Mouse (Mus musculus) left cerebral cortex, adult 2 months (tissue): Measurements from ENCODE around the gene Ldlrad3. TPM values are rescaled to one million over a fixed set of nuclear protein-coding genes. Genes with fewer than 3 reads are reported as not detected.

Experiments
- DNase-seq, 2 experiments: peaks; one replicate each; pipeline ENCODE4 v3.0.0; 2021 to 2022; ENCODE audit warnings: low spot score in 2 of 2, mixed read lengths in 1 of 2; ENCODE audit errors: extremely low spot score in 1 of 2
- H3K27ac ChIP-seq: fragments of 200-600 bp; 2 replicates; pipeline ENCODE4 v1.8.1; 2022
- H3K4me3 ChIP-seq: fragments of 200-600 bp; 2 replicates; pipeline ENCODE4 v1.8.1; 2022
- CTCF ChIP-seq: fragments of 200-600 bp; IDR thresholded peaks from 2 replicates; pipeline ENCODE4 v1.8.1; 2022; ENCODE audit warnings: antibody characterized with exemption, mild to moderate bottlenecking, moderate library complexity
- intact Hi-C: fragments of 180-260 bp; cut with DNase I; formaldehyde crosslinking; loops from one replicate; pipeline ENCODE4 v1.15.1; 2025
- total RNA-seq, 2 experiments: library from RNA; stranded (reverse); gene quantifications; 2 replicates each; pipeline ENCODE4 v1.2.3; 2021

Ldlrad3 gene
- total RNA-seq, 2 experiments from 2014 or later: 9.1 to 10.3 TPM

DNA sequence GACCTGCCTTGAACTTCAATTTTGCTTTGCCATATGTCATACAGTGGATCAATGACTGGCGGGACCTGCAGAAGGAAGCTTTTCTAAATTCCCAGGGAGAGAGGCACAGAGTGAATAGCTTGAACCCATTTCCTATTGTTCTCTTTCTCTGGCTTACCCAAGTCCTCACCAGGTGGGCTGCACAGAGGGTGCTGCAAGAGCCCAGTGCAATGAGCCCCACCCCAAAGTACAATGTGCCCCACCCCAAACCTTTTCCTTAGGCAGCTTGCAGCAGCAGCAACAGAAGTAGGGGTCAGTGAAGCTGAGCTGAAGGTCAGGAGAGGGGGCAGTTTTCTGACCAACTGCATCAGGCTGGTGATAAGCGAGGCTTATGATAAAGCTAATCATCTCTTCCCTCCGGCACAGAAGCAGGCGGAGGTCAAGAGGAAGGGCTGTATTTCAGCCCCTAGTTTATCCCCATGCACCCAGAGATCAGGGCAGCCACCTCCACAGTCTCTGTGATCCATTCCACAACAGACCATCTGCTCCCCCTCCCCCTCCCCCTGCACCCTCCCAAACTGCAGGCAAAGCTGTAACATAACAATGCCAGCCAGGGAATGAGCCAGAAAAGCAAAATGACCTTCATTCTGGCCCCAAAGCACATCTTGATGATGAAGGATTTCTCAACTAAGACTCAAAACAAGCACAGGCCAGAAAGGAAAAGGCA is 64.6 kb downstream of the Ldlrad3 start:
- Histone ChIP-seq H3K4me3 (no peak overlapping the region), H3K27ac (no peak overlapping the region; the same call in 1 of the 2 replicates)
- no peak for DNase-seq
- TF ChIP-seq CTCF: no peak
- intact Hi-C loops: no loop called here

DNA sequence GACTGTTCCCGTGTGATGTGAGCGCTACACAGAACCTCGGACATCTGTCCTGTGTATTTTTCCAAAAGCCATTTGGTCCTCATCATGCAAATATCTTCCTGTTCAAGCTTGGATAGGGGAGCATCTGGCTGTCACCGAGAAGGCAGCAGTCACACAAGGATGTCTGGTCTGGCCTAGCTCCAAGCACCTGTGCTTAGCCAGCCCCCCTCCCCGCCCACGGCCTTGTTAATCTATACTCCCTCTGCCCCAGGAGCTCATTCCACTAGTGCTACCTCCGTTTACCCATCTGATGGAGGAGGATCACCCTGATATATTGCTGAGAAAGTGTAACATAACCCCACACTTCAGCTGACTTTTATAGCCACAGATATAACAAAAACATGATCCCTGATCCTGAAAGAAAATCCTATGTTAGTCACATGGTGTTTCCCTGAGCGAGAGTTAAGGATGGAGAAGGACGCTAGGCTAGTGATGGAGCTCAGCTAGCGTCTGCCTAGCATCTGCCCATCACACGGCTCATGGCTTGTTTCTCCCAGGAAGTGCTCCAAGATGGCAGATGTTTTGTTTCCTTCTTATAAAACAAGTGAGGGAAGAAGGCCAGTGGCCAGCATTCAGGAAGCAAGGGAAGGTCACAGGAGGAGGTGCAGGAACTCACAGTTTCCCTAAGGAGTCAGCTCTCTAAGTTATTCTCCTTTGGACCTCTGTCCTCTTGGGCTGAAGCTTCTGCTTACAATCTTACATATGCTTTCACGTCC is 66.3 kb downstream of the Ldlrad3 start:
- no peak for TF ChIP-seq CTCF
- intact Hi-C loops: loop anchor here (5.0 kb wide), 1 partner anchor 137 kb away; no protein-coding TSS in a partner anchor
- Histone ChIP-seq H3K27ac (peak overlapping the region; percentile 72), H3K4me3 (no peak overlapping the region)
- DNase-seq: no peak

DNA sequence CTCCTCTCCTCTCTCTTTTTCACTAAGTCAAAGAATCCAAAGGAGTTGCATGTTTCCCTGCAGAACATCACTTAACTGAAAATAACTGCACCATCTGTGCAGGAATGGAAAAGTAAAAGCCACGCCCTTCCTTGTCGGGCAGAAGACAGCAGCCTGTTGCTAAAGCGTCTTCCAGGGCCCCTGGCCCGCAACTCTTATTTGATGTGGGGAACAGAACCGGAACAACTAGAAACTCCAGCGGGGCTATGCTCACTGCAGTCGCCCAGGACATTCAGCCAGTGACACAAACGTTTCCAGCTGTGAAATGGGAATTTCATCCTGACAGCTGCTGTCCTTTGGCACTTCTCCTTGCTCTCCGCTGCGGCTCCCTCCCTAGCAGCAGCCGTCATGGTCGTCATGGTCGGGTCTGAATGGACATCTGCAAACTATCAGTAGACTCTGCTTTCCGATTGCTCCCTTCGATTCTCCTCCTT is 67.2 kb downstream of the Ldlrad3 start:
- intact Hi-C loops: loop anchor here (5.0 kb wide), 1 partner anchor 138 kb away; no protein-coding TSS in a partner anchor
- no peak for DNase-seq
- no peak for TF ChIP-seq CTCF
- Histone ChIP-seq H3K4me3 (peak overlapping the region; percentile 15; the same call in 1 of the 2 replicates), H3K27ac (peak overlapping the region; percentile 75)

DNA sequence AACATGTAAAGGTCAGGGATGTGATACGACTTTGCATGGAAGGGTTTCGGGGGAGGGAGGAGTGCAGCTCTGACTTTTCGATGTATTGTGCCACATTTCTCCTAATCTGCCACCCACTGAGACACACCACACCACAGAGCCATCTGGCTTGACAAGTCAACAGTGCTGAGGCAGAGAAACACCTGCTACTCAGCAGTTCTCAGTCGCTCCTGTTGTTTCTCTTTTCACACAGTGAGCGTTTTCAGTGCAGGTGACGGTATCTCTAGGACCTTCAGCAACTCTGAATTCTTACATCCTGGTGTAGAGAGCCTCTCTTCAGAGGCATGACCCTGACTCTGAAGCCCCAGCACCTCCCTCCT is 68.8 kb downstream of the Ldlrad3 start:
- Histone ChIP-seq H3K27ac (peak overlapping the region; percentile 4), H3K4me3 (no peak overlapping the region)
- intact Hi-C loops: loop anchor here (5.0 kb wide), 1 partner anchor 140 kb away; no protein-coding TSS in a partner anchor
- TF ChIP-seq CTCF: no peak
- no peak for DNase-seq

DNA sequence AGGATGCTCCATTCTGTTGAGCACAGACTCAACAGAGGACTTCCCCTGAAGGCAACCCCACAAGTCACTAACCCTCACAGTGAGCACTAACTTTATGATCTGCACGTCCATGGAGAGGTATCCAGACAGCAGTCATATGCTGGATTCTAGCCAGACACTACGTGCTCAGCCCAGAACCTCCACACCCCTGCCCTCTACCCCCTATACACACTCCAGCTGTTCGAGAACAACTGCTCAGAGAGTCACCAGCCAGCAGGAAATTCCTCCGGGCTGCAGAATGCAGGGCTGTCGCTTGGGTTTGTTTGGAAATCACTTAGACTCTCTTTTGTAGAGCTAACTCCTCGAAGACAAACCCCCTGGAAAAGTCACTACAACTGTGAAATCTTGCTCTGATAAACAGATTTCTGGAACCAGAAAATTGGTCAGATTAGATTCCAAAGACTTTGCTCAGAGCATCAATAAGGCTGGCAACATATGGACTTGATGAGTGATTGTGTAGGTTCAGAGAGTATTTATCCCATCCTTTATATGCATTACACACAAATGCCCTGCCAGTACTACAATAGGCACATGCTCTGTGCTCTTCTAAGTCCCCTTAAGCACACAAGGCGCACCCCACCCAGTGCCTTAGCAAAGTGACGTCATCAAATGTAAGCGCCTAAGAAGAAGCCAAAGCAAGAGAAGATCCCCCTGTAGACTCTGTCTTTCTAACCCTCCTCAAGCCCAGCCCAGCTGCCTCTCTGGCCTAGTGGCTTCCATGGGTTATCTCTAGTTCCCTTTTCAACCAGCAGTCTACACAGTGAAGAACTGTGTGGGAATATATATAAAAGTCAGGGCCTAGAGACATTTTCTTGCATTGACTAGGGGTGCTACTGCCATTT is 69.4 kb downstream of the Ldlrad3 start:
- no peak overlapping the region for H3K4me3 ChIP-seq
- DNase-seq: no peak
- no peak; the same call in 1 of the 2 replicates for TF ChIP-seq CTCF
- peak overlapping the region; percentile 4 for H3K27ac ChIP-seq
- intact Hi-C loops: loop anchor here (5.0 kb wide), 1 partner anchor 141 kb away; no protein-coding TSS in a partner anchor

DNA sequence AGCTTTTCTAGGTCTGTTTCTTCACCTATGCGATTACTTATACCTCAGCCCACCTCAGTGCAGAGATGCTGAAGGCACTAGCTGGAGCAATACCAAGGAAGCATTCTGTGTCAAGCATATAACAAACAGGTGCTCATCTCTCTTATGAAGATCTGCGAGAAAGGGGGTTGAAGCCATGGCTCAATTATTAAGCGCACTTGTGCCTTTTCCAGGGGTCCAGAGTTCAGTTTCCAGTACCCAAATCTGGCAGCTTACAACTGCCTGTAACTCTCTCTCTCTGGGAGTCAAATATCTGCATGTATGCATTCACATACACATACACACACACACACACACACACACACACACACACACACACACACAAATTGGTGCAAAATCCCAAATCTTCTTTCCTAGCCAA is 72.4 kb downstream of the Ldlrad3 start:
- no peak for DNase-seq
- TF ChIP-seq CTCF: no peak
- H3K27ac ChIP-seq: no peak overlapping the region
- intact Hi-C loops: no loop called here
- no peak overlapping the region for H3K4me3 ChIP-seq

DNA sequence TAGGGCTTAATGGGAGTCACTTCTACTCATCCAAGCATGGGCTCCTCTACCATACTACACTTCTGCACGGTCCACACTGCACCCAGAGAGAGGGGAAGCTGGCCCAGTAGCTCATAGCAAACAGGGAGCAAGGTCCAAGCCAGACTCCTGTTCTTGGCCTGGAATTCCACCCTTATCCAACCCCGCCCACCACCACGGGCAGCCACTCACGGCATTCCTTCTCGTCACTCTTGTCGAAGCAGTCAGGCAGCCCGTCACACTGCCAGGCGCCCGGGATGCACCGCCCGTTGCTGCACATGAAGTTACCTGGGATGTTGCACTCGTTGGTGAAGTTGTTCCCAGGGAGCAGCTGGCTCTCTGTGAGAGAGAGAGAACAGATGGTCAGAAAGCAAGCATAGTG is 72.9 kb downstream of the Ldlrad3 start:
- intact Hi-C loops: no loop called here
- H3K27ac ChIP-seq: no peak overlapping the region
- TF ChIP-seq CTCF: no peak
- no peak for DNase-seq
- no peak overlapping the region for H3K4me3 ChIP-seq

DNA sequence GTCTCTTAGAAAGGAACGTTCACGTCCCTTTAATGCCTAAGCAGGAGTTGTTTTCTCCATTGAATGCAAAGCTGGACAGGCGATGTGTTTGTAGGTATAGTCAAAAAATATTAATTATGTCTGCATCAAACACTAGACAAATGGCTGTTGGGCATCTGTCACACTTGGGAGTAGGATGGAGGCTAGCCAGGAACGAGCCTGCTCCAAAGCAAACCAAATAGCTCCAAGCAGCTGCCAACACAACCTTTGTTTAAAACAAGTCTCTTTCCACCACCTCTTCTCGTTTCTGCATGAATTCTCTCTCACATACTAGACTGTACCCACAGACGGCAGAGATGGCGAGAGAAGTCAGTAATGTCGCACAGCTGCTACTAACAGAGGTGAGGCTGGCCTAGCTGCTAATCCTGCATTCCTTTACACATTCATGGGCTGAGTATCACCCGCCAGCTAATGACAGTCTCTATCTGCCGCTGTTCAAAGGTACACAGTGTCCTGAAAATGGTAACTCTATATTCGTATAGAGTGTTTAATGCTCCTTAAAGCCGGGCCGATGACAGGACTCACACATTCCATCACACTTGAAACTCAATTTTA is 74.2 kb downstream of the Ldlrad3 start:
- intact Hi-C loops: no loop called here
- Histone ChIP-seq H3K27ac (no peak overlapping the region), H3K4me3 (no peak overlapping the region)
- no peak for TF ChIP-seq CTCF
- no peak for DNase-seq

DNA sequence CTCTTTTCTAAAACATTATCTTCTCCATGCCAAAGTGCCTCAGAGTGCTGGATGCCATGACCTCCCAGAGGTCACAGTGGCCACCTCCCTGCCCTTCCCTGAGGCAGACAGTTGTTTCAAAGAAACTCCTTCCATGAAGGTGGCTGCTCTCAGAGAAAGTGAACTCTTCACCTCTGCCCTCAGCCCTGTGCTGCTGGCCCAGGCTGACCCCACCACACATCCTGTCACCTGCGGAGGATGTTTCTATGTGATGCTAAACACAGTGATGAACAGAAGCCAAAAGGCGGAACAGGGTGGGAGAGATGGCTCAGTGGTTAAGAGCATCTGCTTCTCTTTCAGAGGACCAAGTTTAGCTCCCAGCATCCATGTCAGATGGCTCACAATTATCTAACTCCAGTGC is 75.9 kb downstream of the Ldlrad3 start:
- DNase-seq: no peak
- Histone ChIP-seq H3K4me3 (no peak overlapping the region), H3K27ac (no peak overlapping the region)
- intact Hi-C loops: no loop called here
- no peak for TF ChIP-seq CTCF

DNA sequence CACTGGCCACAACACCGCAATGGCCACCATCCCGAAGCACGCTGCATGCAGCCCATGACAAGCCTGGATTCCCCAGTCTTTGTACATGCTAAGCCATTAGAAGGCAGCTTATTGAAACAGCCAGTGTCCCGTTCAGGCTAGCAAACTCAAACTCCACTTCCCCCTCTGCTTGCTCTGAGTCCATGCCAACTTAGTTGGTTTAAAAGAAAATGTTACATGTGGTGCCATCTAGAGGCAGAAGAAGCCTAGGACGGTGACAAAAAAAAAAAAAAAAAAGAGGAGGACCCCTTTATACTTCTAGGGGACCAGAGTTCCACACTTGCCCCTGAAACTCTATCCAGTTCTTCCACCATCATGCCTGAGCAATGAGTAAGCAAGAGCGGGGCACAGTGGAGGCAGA is 78.9 kb downstream of the Ldlrad3 start:
- peak; percentile 56 for TF ChIP-seq CTCF
- no peak overlapping the region for H3K27ac ChIP-seq
- no peak overlapping the region for H3K4me3 ChIP-seq
- no peak for DNase-seq
- intact Hi-C loops: loop anchor here (5.0 kb wide), 1 partner anchor 200 kb away; no protein-coding TSS in a partner anchor

DNA sequence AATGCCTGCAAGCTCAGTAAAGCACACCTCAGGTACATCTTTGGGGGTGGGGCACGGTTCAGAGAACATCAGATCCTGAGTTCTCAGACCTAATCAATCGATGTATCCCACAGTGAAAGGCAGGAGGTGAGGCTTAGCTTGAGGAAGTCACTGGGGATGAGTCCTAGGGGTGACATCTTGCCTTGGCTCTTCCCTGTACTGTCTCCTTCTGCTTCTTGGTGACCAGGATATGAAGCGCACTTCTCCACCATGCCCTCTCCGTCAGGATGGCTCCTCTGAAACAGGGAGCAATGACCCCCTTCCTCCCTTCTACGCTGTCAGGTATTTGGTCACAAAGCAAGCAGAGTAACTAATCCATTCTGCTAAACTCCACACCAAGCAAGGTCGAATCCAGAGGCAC is 79.5 kb downstream of the Ldlrad3 start:
- peak overlapping the region; percentile 12; the same call in 1 of the 2 replicates for H3K27ac ChIP-seq
- TF ChIP-seq CTCF: no peak
- intact Hi-C loops: loop anchor here (5.0 kb wide), 1 partner anchor 199 kb away; no protein-coding TSS in a partner anchor
- H3K4me3 ChIP-seq: no peak overlapping the region
- no peak for DNase-seq
